Mouse (Mus musculus): ENCODE measurements around the gene Ptpn14.

- TF ChIP-seq POLR2A (IDR thresholded peaks at IDR 0.05; ENCODE audit: control insufficient read depth, extremely low read depth, insufficient read depth, low read length, poor library complexity) (no peak), CTCF (IDR thresholded peaks at IDR 0.05; ENCODE audit: borderline replicate concordance, control insufficient read depth, extremely low read depth, insufficient read depth, low read length, poor library complexity) (peak; percentile 58; the same call in 1 of the 2 replicates)
These were observed 141.7 kb downstream of the Ptpn14 start for GRCm38 (mm10) chr1:189869651-189870270.

Measured in thymus, adult 2 months (tissue).